Mouse (Mus musculus) heart, adult 2 months (tissue): Measurements from ENCODE around the gene Klc4.

Source experiments
- CTCF ChIP-seq: fragments of 200-600 bp; IDR thresholded peaks from 2 replicates; pipeline ENCODE4 v1.8.1; 2022; ENCODE audit warnings: antibody characterized with exemption, mild to moderate bottlenecking, moderate library complexity
- EP300 ChIP-seq: fragments of 200-500 bp; IDR thresholded peaks from 2 replicates; pipeline ENCODE4 v1.6.1; 2011; ENCODE audit warnings: low read depth, low read length, control low read depth; ENCODE audit not compliant: insufficient read depth
- POLR2A ChIP-seq: fragments of 200-500 bp; IDR thresholded peaks from 2 replicates; pipeline ENCODE4 v1.6.1; 2011; ENCODE audit warnings: mild to moderate bottlenecking, low read depth, low read length, control low read depth; ENCODE audit not compliant: insufficient read depth

GRCm38 (mm10) chr17:46617799-46618198 is 28.0 kb downstream of the Klc4 start:
- no peak for TF ChIP-seq CTCF
- TF ChIP-seq POLR2A = no peak
- TF ChIP-seq EP300 = no peak
